Mouse (Mus musculus) adrenal gland (tissue): ENCODE measurements at regions not wholly inside any gene's neighbourhood (a gene's known extent, or its start where the extent isn't known, plus 50 kb on each side); places are given as distances from the start of the nearest gene placed in this dataset.

ENCODE experiments used
- intact Hi-C: fragments of 180-260 bp; cut with DNase I; formaldehyde crosslinking; loops from one replicate; pipeline ENCODE4 v1.15.1; 2025

- intact Hi-C loops: no loop called here
Observed at GRCm38 (mm10) chr10:17074013-17074401, 649.0 kb upstream of the Cited2 start.

DNA sequence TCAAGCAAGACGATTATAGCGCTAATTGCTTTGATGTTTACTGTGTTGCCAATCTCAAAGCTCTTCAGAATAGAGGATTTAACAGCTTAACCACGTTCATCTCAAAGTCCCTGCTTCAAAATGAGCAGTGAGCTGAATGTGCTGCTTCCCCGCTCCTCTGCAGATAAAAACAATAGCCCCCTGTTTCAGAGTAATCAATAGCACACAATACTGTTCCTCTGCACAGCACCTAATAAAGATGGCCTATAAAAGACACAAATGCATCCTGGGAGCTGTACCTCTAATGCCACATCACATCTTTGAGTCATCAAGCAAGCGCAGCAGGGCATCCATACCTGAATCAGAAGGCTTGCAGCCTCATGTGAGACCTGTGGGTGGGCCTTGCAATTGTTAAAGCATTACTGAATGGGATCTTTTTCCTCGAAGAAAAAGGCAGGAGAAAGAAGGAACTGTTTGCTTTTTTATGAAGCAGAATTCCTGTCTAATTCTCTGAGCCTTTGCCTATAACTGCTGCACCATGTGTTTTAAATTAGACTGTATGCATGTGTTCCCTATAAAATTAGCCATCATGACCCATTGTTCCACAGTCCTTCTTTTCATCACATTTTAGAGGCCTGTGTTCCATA, 648.5 kb upstream of the Cited2 start:
- intact Hi-C loops: loop anchor here (5.0 kb wide), 1 partner anchor 437 kb away; no protein-coding TSS in a partner anchor

DNA sequence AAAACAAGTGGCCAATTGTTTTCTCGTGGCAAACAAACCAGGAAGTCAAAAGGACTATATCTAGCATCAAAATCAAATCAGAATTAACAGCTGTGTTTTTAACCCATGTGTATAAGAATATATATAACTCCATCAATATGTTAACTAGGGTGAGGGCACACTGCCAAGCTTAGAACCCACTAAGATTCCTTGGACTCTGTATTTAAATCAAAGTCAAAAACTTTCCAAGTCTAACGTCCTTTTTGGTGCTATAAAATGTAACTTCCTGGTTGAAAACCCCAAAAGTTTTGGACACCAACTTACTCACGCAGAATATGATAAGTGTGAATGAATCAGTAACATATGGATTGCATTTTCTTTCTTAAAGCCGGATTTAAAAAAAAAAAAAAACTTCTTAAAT, 647.9 kb upstream of the Cited2 start:
- intact Hi-C loops: loop anchor here (5.0 kb wide), 1 partner anchor 438 kb away; no protein-coding TSS in a partner anchor

DNA sequence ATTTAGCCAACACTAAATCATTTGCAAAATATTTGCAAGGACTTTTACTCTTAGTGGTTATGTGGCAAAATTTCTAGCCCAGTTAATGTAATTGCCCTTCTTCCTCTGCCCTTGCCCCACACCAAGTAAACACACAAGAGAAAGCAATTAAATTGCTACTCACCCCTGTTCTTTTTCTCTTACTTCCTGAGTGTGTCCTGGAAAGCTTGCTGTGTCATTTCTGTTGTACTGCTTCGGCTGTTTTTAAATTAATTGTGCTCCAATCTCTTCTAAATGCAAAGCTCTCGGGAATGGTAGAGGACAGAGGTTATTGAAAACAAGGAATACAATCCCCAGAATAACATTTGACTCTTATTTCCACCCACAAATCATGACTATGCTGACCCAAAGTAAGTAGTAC, 647.4 kb upstream of the Cited2 start:
- intact Hi-C loops: loop anchor here (5.0 kb wide), 1 partner anchor 438 kb away; no protein-coding TSS in a partner anchor

GRCm38 (mm10) chr10:17076186-17076585, 646.8 kb upstream of the Cited2 start:
- intact Hi-C loops: loop anchor here (5.0 kb wide), 1 partner anchor 439 kb away; no protein-coding TSS in a partner anchor

- intact Hi-C loops: loop anchor here (5.0 kb wide), 1 partner anchor 440 kb away; no protein-coding TSS in a partner anchor
Observed at GRCm38 (mm10) chr10:17077580-17077979, 645.4 kb upstream of the Cited2 start.

- intact Hi-C loops: loop anchor here (10.0 kb wide), 1 partner anchor 644 kb away; the partner anchor contains the start of gene Cited2
Observed at GRCm38 (mm10) chr10:17080818-17081217, 642.2 kb upstream of the Cited2 start.

GRCm38 (mm10) chr10:17082926-17083325, 640.1 kb upstream of the Cited2 start:
- intact Hi-C loops: loop anchor here (10.0 kb wide), 1 partner anchor 642 kb away; the partner anchor contains the start of gene Cited2

DNA sequence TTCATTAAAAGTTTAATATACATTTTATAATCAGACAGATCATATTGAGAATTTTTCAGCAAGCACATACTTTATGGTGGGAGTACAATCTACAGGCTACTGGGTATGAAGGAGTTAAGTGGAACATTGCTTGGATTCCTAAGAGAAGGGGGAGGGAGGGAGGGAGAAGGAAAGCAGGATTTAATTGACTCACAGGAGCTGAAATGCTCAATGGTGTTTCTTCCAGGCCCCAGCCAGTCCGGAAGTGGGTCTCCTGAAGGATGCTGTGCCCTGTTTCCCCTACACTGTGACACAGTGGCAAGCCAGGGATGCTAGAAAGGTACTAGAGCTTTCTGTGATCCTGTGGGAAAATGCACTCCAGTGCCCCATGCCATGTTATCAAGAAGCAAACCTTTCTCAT, 621.0 kb upstream of the Cited2 start:
- intact Hi-C loops: no loop called here

DNA sequence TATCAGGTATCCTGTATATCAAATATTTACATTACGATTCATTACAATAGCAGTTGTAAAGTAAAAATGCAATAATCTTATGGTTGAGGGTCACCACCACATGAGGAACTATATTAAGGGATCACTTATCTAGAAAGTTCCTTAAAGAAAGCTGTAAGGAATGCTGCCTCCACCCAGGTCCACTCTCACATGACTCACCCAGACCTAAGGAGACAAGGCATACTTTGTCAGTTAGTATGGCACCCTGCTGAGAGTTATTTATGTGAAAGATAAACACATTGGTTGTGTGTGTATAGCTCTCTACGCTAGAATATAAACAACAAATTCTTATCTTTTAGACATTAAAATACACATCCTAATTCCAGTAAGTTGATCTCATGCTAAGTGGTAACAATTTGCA, 619.6 kb upstream of the Cited2 start:
- intact Hi-C loops: no loop called here

GRCm38 (mm10) chr10:17106831-17107230, 616.2 kb upstream of the Cited2 start:
- intact Hi-C loops: no loop called here

DNA sequence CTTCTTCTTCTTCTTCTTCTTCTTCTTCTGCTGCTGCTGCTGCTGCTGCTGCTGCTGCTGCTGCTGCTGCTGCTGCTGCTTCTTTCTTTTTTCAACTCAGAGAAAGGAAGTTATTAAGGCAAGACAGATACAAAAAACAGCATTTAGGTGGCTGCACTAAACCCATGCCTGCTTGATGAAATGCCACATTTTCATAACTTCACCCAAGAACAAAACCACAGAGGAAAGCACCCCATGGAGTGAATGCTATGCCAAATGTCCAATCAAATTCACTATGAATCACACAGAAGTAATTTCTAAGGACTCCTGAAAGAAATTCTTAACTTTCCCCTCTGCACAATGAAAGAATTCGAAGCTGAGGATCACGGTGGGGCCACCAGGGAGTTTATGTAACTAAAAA, 611.9 kb upstream of the Cited2 start:
- intact Hi-C loops: no loop called here

GRCm38 (mm10) chr10:17114805-17115204, 608.2 kb upstream of the Cited2 start:
- intact Hi-C loops: no loop called here

DNA sequence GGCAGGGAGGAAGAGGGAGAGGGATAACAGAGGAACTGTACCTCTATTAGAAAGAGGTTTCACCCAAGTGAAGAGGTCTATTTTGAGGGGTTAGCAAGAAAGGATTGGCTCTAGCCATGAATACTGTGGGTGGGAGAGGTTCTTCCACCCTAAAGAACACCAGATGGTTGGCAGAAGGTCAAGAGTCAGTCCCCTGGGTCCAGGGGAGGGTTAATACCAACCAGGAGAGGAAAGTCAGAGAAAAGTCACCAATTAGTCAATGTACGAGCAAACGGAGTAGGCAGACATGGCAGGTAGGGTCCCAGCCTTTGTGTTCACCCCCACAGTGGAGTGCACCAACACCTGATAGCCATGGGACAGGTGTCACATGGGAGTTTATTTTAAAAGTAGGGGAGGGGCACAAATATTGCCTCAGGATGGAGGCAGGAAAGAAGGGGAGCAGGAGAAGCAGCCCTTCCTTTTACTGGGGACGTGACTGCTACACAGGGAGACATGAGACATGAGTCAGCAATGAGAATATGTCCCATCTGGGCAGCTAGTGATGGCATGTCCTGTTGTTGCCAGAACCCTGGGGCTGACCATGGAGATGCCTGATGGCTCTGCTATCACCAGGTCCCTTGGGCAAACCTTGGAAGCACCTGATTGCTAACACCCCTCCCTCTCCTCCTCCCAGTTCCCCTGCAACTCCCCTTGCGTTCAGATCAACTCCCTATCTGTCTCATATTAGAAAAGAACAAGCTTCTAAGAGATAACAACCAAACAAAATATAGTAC, 593.4 kb upstream of the Cited2 start:
- intact Hi-C loops: no loop called here

DNA sequence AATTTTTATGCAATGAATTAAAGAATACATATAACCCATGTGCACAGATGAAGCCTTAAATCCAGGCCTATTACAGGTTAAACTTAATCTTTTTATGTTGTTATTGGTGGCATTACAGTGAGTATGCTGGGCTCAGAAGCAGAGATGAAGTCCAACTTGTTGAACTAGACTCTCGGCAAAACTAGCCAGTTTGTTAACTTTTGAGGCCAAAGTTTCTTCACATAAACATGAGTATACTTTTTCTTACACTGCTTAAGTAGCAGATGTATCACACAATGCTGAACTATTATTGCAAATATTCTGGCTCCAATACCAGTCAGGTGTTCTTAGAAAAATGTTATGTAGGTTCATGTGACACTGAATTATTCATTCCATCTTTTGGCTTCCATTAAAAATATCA, 592.4 kb upstream of the Cited2 start:
- intact Hi-C loops: no loop called here

GRCm38 (mm10) chr10:17131763-17132162, 591.3 kb upstream of the Cited2 start:
- intact Hi-C loops: no loop called here

- intact Hi-C loops: no loop called here
Observed at GRCm38 (mm10) chr10:17175385-17175784, 547.6 kb upstream of the Cited2 start.

DNA sequence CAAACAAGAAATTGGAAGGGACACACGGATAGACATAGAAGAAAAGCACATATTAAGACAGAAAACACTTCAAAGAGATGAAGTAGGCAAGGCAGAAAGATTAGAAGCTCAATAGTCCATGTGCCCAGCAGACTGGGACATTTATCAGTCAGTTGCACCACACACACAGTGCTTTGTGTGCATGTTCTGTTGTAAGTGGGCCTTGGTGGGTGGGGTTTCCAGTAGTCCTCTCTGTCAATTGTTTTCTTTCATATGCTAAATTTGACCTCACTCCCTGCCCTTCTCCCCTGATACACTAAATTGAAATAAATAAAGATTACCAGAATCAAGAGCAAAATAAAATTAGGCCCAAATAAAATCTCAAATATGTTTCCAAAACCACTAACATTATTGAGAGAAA, 546.0 kb upstream of the Cited2 start:
- intact Hi-C loops: no loop called here

GRCm38 (mm10) chr10:17177503-17178278, 545.3 kb upstream of the Cited2 start:
- intact Hi-C loops: no loop called here

DNA sequence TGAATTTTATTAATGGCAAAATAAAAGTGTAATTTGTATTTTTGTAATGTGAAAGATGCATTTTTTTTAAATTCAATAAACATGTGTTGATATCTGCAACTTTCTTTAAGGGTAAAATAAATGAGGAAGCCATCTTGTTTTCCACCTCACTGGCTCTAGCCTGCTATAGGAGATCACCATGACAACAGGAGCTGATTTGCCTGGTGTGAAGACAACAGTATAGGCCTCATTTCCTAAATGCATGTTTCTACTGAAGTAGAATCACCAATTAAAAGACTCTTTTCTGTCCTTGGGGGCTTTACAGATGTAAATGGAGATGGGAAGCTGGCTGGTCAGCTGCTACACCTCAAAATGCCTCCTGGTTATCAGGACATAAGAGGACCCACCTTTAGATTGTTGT, 544.4 kb upstream of the Cited2 start:
- intact Hi-C loops: no loop called here

- intact Hi-C loops: no loop called here
Observed at GRCm38 (mm10) chr10:17184418-17184817, 538.6 kb upstream of the Cited2 start.

DNA sequence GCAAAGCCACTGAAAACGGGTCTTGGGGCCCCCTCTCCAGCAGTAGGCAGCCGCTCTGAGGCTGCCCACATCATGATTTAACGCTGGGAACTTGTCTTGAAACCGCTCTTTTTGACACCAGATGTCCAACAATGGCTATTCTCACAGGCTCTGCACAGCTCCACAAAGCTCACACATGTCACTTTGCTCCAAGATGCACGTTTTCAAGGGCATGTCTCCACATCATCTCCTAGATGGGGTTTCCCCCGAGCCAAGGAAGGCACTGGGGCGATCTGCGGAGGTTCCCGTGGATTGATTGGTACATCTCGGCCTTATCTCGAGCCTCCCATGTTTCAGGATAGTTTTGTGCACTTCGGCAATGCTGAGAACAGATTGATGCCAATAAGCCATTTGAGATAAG, 526.8 kb upstream of the Cited2 start:
- intact Hi-C loops: no loop called here
